Mouse (Mus musculus) ES-CJ7 (cell line): ENCODE data around the gene Synj2.

Experiments used
- DNase-seq: peaks from one replicate; pipeline ENCODE4 v3.0.0; 2011; ENCODE audit warnings: low read depth, low spot score

The Synj2 gene

GRCm38 (mm10) chr17:5975099-5975977, 34.3 kb downstream of the Synj2 start:
- DNase-seq: no peak

- no peak for DNase-seq
Measured at GRCm38 (mm10) chr17:5976221-5977055, 35.4 kb downstream of the Synj2 start.

GRCm38 (mm10) chr17:5977056-5977920, 36.2 kb downstream of the Synj2 start:
- peak; percentile 31 for DNase-seq

- peak; percentile 71 for DNase-seq
Measured at GRCm38 (mm10) chr17:5977921-5978504, 36.9 kb downstream of the Synj2 start.

GRCm38 (mm10) chr17:5978505-5979077, 37.5 kb downstream of the Synj2 start:
- DNase-seq: no peak

- peak; percentile 62 for DNase-seq
Measured at GRCm38 (mm10) chr17:5980860-5981259, 39.8 kb downstream of the Synj2 start.

- no peak for DNase-seq
Measured at GRCm38 (mm10) chr17:5983150-5983549, 42.1 kb downstream of the Synj2 start.

GRCm38 (mm10) chr17:5983901-5984300, 42.8 kb downstream of the Synj2 start:
- DNase-seq: no peak

GRCm38 (mm10) chr17:5984700-5985231, 43.7 kb downstream of the Synj2 start:
- no peak for DNase-seq

GRCm38 (mm10) chr17:5985271-5985670, 44.2 kb downstream of the Synj2 start:
- DNase-seq: no peak

- peak; percentile 25 for DNase-seq
Measured at GRCm38 (mm10) chr17:5987271-5988056, 46.4 kb downstream of the Synj2 start.

- DNase-seq: no peak
Measured at GRCm38 (mm10) chr17:5988102-5988501, 47.0 kb downstream of the Synj2 start.

- DNase-seq: peak; percentile 14
Measured at GRCm38 (mm10) chr17:5992866-5993580, 51.9 kb downstream of the Synj2 start.

GRCm38 (mm10) chr17:5993581-5994260, 52.6 kb downstream of the Synj2 start:
- no peak for DNase-seq

- no peak for DNase-seq
Measured at GRCm38 (mm10) chr17:5994606-5995005, 53.5 kb downstream of the Synj2 start.

- DNase-seq: no peak
Measured at GRCm38 (mm10) chr17:5996589-5996988, 55.5 kb downstream of the Synj2 start.

- no peak for DNase-seq
Measured at GRCm38 (mm10) chr17:5997380-5998234, 56.5 kb downstream of the Synj2 start.

GRCm38 (mm10) chr17:5998235-5998500, 57.1 kb downstream of the Synj2 start:
- peak; percentile 26 for DNase-seq
